Mouse (Mus musculus) C2C12 (cell line): Measurements from ENCODE around the gene Zdhhc22. TPM values are rescaled to one million over a fixed set of nuclear protein-coding genes. Genes with fewer than 3 reads are reported as not detected.

Experiments
- H3K27me3 ChIP-seq: one replicate; pipeline ENCODE4 v1.6.1; 2011; ENCODE audit not compliant: control insufficient read depth, insufficient read depth, insufficient read length
- H3K36me3 ChIP-seq: one replicate; pipeline ENCODE4 v1.6.1; 2011; ENCODE audit not compliant: control insufficient read depth, insufficient read depth
- H3K4me3 ChIP-seq: one replicate; pipeline ENCODE4 v1.5.1; 2011; ENCODE audit warnings: mild to moderate bottlenecking, control low read depth; ENCODE audit not compliant: poor library complexity, insufficient read depth, severe bottlenecking
- H3K79me2 ChIP-seq: one replicate; pipeline ENCODE4 v1.6.1; 2011; ENCODE audit not compliant: control insufficient read depth, insufficient read depth
- H3K79me3 ChIP-seq: one replicate; pipeline ENCODE4 v1.6.1; 2011; ENCODE audit warnings: low read depth, control low read depth
- H3ac ChIP-seq: one replicate; pipeline ENCODE3; 2011; ENCODE audit warnings: low read depth; ENCODE audit not compliant: control insufficient read depth, insufficient read length
- CEBPB ChIP-seq: IDR thresholded peaks from one replicate; pipeline ENCODE4 v1.6.1; 2011; ENCODE audit warnings: low read depth, mild to moderate bottlenecking, control low read depth, moderate library complexity
- CTCF ChIP-seq: IDR thresholded peaks from one replicate; pipeline ENCODE4 v1.5.1; 2011; ENCODE audit not compliant: control insufficient read depth, insufficient read depth, insufficient read length
- FOSL1 ChIP-seq: IDR thresholded peaks from one replicate; pipeline ENCODE4 v1.8.0; 2011; ENCODE audit warnings: mild to moderate bottlenecking, low read length; ENCODE audit not compliant: poor library complexity, insufficient read depth, severe bottlenecking
- MAX ChIP-seq: IDR thresholded peaks from one replicate; pipeline ENCODE4 v1.6.1; 2011; ENCODE audit warnings: mild to moderate bottlenecking, control low read depth
- MYOD1 ChIP-seq: IDR thresholded peaks from one replicate; pipeline ENCODE4 v1.6.1; 2011; ENCODE audit warnings: low read depth; ENCODE audit not compliant: control insufficient read depth, insufficient read length
- MYOG ChIP-seq: IDR thresholded peaks from one replicate; pipeline ENCODE4 v1.6.1; 2011; ENCODE audit not compliant: control insufficient read depth, insufficient read length; ENCODE audit errors: extremely low read depth
- USF1 ChIP-seq: IDR thresholded peaks from one replicate; pipeline ENCODE4 v1.6.1; 2011; ENCODE audit warnings: low read depth, mild to moderate bottlenecking, control low read depth, moderate library complexity
- polyA plus RNA-seq: library from polyadenylated mRNA; unstranded; fragments of >200 nt; fragmentation: generic; extraction: Trizol; gene quantifications from one replicate; pipeline ENCODE4 v1.2.1, GENCODE M21; 2012; ENCODE audit warnings: missing spikeins

Gene Zdhhc22
- polyA plus RNA-seq, 1 experiment = not detected

GRCm38 (mm10) chr12:86994776-86995175 is 4.5 kb upstream of the Zdhhc22 start:
- Histone ChIP-seq H3K36me3 (no peaks in the 10 kb centered on the region), H3ac (no peak overlapping the region), H3K79me2 (no peaks in the 10 kb centered on the region), H3K27me3 (peaks cover 30% of the 10 kb centered on the region), H3K79me3 (no peaks in the 10 kb centered on the region), H3K4me3 (no peak overlapping the region)
- TF ChIP-seq MAX (no peak), MYOD1 (no peak), FOSL1 (no peak), CTCF (no peak), USF1 (no peak), MYOG (no peak), CEBPB (no peak)

GRCm38 (mm10) chr12:86994166-86994565 is 3.9 kb upstream of the Zdhhc22 start:
- no peak overlapping the region for H3ac ChIP-seq
- H3K4me3 ChIP-seq = no peak overlapping the region
- H3K79me3 ChIP-seq = no peaks in the 10 kb centered on the region
- no peak for TF ChIP-seq FOSL1
- no peak for TF ChIP-seq USF1
- no peak for TF ChIP-seq CEBPB
- no peak for TF ChIP-seq MYOG
- no peak for TF ChIP-seq CTCF
- TF ChIP-seq MYOD1 = no peak
- TF ChIP-seq MAX = no peak
- H3K27me3 ChIP-seq = peaks cover 37% of the 10 kb centered on the region
- no peaks in the 10 kb centered on the region for H3K79me2 ChIP-seq
- no peaks in the 10 kb centered on the region for H3K36me3 ChIP-seq

DNA sequence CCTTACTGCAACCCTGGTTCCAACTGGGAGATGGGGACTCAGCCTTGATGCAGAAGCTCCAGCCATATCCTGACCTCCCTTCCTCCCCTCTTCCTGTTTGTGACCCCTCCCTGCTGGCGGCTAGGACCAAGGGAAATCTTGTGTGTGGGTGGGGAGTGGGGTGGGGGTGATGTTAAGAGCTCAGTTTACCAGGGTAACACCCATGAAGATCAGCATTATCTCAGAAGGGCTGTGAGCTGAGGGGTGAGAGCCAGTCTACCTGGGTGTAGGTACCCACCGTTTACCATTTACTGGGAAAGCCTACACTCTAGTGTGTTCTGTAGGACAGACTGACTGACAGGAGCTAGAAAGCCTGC is 503 bp upstream of the Zdhhc22 start:
- Histone ChIP-seq H3K79me3 (no peaks in the 10 kb centered on the region), H3K27me3 (peaks cover 61% of the 10 kb centered on the region), H3K36me3 (no peaks in the 10 kb centered on the region), H3K79me2 (no peaks in the 10 kb centered on the region), H3K4me3 (no peak overlapping the region), H3ac (no peak overlapping the region)
- TF ChIP-seq FOSL1 = no peak
- TF ChIP-seq CTCF = no peak
- no peak for TF ChIP-seq MYOG
- TF ChIP-seq CEBPB = no peak
- no peak for TF ChIP-seq MAX
- TF ChIP-seq USF1 = no peak
- no peak for TF ChIP-seq MYOD1

GRCm38 (mm10) chr12:86989378-86989777 is 852 bp downstream of the Zdhhc22 start:
- H3K4me3 ChIP-seq = no peak overlapping the region
- H3ac ChIP-seq = no peak overlapping the region
- peaks cover 68% of the 10 kb centered on the region for H3K27me3 ChIP-seq
- no peaks in the 10 kb centered on the region for H3K36me3 ChIP-seq
- TF ChIP-seq MYOG (no peak), FOSL1 (no peak), CEBPB (no peak), CTCF (no peak), USF1 (no peak), MAX (no peak), MYOD1 (no peak)
- no peaks in the 10 kb centered on the region for H3K79me3 ChIP-seq
- H3K79me2 ChIP-seq = no peaks in the 10 kb centered on the region

DNA sequence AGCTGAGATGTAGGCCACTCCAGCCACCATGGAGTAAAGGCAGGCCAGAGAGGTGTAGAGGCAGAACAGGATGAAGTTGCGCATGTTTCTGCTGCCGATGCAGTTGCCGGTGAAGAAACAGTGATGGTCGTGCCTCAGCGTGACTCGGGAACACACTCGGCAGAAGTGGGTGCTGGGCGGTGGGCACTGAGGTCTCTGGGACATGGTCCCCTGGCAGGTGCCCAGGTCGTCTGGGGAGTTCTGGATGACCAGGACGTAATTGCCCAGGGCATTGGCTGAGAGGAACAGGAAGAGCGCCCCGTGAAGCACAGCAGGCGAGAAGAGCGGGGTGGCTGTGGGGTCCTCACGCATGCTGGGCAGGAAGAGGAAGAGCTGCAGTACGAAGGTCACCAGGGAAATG is 2.0 kb downstream of the Zdhhc22 start:
- Histone ChIP-seq H3K79me2 (no peaks in the 10 kb centered on the region), H3K79me3 (no peaks in the 10 kb centered on the region), H3ac (no peak overlapping the region), H3K4me3 (no peak overlapping the region), H3K27me3 (peaks cover 68% of the 10 kb centered on the region), H3K36me3 (no peaks in the 10 kb centered on the region)
- TF ChIP-seq CTCF (no peak), USF1 (no peak), MAX (no peak), CEBPB (no peak), MYOG (no peak), MYOD1 (no peak), FOSL1 (no peak)

DNA sequence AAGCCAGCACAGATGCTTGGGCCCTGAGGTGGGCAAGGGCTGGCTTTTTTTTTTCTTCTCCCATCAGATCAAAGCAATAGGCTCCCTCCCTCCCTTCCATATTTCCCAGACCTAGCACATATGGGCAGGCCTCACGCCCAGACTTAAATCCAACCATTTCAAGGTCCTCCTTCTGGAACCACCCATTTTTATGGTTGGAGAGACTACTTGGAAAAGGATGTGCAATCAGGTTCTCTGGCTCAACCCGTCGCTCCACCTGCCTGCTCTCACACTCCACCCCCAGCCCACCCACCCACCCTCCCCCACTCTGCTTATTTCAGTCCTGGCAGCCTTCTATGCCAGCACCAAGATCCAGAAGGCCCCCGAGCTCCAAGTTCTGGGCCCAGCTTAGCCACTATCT is 3.7 kb downstream of the Zdhhc22 start:
- Histone ChIP-seq H3K79me3 (no peaks in the 10 kb centered on the region), H3K27me3 (peaks cover 64% of the 10 kb centered on the region), H3K79me2 (no peaks in the 10 kb centered on the region), H3ac (no peak overlapping the region), H3K4me3 (no peak overlapping the region), H3K36me3 (no peaks in the 10 kb centered on the region)
- TF ChIP-seq CTCF (no peak), MYOG (no peak), MYOD1 (no peak), USF1 (no peak), CEBPB (no peak), FOSL1 (no peak), MAX (no peak)
